Mouse (Mus musculus) thymus, postnatal 25 days (tissue): ENCODE measurements around the gene Ptpn14.

Experiments used
- DNase-seq: peaks from one replicate; pipeline ENCODE4 v3.0.0; 2022

Gene Ptpn14

DNA sequence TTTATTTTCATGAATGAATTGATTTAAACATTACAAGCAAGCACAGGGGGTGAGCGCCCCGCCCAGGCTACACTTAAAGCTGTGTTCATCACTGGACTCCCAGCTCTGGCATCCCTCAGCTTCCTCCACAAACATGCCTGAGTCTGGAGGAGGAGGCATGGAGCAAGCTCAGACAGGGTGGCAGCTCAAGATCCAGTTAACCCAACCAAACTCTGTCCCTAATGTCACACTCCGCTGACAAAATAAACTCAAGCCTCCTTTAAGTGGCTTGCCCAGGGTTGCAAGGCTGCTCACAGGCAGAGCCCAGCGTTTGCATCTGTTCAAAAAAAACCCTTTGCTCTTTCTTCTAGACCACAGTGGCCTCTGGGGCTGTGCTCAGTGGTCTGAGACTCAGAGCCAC, 1.9 kb upstream of the Ptpn14 start:
- DNase-seq, result no peak

DNA sequence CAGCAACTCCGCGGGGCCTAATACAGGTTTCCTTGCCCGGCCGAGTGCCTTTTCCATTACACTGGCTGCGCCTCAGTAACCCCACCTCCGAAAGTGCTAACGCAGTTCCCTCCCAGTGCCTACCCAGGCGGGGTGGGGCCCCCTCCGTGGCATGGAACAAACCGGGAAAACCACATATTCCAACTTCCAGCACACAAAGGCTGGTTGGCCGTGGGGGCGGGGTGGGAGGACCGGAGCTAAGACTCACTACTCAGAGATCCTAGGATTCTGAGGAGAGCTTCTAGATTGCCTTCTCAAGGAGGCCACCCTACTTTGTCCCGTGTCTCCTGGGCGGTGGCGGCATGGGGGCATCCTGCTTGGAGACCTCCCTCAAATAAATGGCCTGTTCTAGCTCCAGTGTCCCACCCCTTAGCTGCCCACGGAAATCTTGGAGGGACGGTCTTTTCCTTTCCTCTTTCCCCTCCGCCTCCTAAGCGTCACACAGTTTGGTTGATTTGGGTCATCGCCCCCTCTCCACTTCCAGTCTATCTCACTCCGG, 653 bp upstream of the Ptpn14 start:
- DNase-seq, result peak; percentile 18

DNA sequence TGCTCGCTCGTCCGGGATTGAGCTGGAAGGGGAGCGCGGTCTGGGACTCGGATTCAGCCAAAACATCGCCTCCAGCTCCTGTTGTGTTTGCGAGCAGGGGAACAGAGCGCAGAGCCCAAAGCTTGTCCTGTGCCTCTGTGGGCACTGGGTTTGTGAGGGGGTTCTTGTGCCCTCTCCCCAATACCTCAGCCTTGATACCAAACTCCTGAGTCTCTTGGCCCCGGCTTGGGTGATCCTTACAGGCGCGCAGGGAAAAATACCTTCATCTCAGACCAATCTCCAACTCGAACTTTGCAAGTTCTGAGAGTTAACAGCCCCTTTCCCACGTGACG, 682 bp downstream of the Ptpn14 start:
- DNase-seq, result no peak

DNA sequence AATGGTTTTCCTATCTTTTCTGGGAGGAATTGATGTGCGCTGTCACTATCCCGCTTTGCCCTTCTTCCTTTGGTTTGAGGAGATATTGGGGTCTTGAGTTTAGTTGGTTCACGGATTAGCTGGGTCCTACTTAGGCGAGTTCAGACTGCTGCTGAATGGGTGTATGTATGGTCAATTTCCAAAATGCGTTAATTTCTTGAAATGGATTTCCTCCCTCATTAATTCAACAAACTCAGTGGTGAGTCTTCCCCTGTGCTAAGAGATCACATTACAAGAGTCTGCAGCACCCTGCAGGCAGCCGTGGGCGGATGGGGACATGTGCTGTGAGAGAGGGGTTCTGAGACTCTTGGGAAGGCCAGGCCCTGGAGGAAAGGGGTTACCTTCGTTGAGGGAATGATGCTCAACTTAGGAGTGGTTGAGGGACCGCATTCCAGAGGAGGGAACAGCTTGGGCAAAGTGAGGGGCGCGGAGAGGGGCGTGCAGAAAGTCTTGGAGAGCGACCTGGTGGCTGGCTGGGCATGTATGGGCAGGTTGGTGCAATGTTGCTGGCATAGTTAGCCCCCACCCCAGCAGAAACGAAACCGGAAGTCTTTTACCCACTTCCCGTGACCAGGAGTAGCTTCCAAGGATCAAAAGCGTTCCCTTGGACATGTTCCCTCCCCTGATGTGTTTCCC, 1.2 kb downstream of the Ptpn14 start:
- DNase-seq, result no peak

DNA sequence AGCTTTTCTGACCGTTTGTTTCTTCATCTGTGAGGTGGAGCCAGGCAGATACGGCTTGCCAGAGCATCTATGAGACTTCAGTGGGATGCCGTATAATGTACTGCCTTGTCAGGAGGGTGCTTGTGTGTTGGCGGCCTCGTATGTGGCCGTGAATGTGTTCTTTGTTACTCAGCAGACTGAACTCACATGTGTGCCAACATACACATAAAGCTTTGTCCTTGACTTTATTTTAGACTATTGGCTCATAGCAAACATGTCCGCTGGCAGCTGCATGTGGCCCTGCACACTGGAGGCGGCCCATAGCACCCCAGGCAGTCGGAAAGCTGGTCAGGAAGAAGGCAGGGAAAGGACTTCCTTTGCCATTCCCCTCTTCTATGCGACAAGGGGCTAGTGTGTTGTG, 3.6 kb downstream of the Ptpn14 start:
- no peak for DNase-seq

DNA sequence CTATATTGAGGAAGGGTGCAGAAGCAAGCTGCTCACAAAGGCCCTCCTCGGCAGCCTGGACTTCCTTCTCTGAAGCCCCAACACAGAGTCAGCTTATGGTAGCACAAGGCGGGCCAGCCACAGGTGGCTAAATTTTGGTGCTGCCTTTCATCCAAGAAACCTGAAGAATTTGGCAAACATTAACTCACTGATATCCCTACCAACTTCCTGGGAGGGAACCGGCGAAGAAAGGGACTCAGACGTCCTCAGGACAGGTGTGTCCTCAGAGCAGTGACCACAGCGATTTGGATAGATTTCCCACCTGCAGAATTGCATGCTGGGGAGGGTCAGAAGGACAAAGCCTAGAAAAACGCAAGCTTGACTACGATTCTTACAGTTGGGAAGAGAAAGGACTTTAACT, 4.1 kb downstream of the Ptpn14 start:
- DNase-seq, result no peak

DNA sequence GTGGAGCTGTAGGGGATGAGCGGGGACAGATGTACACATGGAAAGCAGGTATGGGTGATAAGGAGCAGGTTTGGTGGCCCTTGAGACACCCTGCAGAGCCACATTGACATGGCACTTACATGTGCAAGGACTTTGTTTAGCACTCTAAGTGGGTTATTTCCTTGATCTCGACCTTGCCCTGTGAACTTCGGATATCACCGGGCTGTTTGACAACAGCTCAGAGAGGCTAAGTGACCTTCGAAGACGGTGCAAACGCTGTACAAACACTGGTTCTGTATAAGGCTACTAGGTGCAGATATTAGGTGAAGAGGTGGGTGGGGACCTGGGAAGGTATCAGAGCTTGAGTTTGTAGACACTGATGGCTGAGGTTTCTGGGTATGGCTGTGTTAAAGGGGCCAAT, 12.0 kb downstream of the Ptpn14 start:
- no peak for DNase-seq

DNA sequence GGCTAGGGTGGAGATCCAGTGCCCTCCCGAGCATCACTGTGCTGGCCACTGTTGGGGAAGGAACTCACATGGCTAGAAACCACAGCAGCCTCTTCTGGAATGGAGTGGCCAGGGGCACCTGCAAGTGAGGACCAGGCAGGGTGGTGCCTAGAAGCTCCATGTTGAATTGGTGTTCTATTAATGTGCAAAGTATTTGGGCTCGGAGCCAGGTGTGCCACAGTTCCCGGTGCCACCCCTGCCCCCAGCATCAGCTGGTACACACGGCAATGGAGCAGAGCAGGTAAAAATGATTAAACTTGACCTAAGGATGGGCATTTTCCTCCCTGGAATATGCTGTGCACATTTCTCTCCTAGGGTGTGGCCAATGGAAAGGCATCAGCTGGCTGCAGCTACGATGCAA, 14.0 kb downstream of the Ptpn14 start:
- DNase-seq, result no peak

DNA sequence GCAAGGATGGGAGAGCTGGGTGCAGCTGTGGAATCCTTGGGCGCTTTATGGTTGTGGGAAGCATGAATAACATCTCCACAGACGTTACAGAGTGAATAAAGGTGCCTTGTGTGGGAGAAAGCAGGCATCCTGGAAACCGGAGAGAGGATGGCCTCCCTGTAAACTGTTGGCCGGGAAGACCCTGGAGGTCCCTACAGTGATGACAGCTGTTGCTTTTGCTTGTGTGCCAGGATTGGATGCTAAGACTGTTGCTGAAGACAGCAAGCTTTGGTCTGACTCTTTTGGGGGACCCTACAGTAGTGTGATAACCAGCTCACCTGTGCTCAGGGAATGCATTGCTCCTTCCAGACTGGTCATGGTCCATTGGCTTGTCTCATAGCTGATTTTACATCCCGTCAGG, 15.1 kb downstream of the Ptpn14 start:
- DNase-seq, result no peak

DNA sequence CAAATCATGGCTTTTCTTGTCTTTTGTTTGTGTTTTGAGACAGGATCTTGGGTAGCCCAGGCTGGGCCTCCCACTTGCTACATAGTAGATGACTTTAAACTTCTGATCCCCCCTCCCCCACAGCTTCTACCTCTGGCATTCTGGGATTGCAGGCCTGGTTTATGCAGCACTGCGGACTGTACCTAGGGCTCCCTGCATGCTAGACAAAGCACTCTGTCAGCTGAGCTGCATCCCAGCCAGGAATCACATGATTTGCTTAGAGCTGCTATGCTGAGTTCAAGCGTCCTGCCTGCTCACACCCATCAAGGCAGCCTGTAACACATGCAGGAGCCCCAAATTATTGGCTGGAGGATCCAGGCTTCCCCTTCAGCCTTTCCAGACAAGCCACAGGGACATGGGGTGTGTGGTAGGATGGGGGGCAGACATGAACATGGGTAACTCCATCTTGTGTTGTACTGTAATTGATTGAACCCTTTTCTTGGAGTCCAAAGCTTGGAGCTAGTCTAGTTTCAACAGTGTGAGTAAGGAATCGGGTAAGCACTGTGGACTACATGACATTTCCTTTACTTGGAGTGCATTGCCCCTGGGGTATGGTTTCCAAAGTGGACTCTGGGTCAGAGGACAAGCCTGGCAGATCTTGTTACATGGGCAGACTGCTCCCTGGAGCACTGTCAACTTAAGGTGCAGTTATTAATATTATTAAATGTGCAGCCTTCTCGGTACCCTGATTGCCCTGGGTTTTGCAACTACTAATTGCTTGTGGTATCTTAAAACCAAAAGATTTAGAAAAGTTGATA, 17.0 kb downstream of the Ptpn14 start:
- no peak for DNase-seq

DNA sequence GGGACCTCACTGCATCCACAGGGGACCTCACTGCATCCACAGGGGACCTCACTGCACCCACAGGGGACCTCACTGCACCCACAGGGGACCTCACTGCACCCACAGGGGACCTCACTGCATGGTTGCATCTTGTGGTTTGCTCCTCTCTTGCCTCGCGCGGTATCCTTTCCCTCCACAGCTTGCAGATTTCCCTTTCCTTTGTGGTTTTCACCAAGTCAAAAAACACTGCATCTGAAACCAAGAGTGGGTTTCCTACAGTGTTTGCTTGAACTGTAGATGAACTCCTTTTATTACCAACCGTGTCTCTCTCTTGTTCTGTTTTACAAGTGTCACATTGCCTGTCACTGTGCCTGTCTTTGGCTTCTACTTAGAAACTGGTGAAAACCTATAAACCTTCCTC, 18.5 kb downstream of the Ptpn14 start:
- peak; percentile 29 for DNase-seq

DNA sequence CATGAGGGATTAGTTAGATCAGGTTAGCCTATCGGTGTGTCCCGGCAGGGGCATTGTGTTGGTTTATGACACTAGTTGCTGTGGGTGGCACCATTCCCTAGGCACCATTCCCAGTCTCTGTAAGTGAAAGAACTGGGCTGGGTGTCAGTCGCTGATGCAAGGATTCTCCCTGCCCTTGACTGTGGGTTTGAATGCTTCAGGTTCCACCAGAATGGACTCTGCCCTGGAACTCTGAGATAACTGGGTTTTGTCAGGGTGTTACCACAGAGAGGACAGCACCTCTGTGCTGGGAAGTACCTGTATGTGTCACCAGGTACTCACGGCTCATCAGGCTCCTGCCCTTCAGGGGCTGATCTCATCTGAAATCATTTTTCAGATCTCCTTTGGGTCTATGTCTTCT, 21.7 kb downstream of the Ptpn14 start:
- no peak for DNase-seq

DNA sequence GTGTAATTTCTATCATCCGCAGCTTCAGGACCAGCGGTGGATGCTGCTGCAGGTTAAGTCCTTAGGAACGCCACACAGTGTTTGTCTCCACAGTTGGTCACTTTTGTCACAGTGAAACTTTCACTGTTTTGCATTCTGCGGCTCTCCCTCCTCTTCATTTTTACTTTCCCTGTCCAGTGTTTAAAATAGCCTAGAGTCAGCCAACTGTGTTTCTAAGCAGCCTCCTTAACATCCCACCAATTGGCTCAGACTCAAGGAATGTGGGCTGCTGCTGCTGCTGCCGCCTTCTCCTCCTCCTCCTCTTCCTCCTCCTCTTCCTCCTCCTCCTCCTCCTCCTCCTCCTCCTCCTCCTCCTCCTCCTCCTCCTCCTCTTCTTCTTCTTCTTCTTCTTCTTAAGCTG, 22.2 kb downstream of the Ptpn14 start:
- no peak for DNase-seq

DNA sequence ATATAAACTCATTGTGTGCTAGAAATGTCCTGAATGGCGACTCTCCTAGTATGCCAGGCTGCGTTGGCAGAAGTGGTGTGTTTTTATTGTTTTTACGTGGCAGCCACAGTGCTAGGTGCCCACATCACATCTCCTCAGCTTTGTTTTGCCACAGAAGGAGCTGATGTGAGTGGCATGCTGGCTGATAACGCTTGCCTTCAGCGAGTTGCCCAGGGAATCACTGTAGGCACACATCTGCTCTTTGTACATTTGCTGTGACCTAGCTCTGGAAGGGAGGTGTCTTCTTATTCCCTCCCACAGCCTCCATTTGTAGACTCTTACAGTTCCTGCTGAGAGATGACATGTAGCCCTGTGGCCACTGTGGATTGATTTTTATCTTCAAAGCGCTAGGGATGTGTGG, 24.2 kb downstream of the Ptpn14 start:
- DNase-seq, result no peak

DNA sequence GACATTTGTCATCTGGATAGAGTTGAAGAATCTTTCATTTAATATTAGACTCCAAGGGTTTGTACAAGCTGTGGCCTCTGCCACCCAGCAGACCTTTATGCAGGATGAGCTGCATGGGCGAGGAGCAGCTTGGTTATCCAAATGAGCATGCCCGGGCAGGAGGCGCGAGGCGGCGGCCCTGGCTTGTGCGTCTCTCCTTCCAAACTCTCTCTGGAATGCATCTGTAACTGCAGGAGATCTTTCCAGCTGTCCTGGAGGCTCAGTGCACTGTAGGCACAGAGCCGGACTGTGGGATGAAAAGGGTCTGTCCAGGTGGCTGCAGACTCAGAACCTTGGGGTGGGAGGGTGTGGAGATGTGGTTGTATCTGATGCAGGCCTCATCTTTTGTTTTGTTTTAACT, 27.0 kb downstream of the Ptpn14 start:
- DNase-seq, result no peak

DNA sequence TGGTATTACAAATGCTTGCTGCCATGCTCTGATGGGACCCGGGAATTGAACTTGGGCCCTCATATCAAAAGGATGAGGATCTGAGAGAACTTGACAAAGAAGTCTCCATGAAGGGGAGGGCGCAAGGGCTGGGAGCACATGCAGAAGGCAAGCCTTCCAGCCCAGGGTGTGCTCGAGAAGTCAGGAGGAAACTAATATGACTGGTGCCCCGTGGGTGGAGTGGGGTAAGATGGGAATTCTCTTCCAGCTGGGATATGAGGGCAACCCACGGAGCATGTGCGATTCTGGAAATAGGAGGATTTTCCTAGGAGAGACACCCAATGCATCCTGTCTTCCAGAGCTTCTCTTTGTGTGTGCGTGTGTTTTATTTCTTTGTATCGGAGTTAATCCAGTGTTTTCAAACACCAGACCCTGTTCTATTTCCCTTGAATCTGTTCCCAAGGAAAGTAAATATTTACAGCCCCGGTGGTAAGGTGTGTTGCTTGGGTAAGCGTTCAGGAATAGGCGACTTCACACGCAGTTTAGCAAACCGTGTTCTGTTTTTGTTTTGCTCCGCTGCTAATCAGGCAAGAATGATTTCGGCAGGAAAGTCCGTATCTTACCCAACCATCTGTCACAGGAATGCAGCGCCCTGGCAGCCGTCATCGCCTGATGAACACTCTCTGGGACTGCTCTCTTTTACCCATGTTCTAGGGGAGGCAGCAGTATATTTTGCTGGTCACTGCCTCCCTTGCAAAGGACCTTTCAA, 28.4 kb downstream of the Ptpn14 start:
- DNase-seq, result no peak

DNA sequence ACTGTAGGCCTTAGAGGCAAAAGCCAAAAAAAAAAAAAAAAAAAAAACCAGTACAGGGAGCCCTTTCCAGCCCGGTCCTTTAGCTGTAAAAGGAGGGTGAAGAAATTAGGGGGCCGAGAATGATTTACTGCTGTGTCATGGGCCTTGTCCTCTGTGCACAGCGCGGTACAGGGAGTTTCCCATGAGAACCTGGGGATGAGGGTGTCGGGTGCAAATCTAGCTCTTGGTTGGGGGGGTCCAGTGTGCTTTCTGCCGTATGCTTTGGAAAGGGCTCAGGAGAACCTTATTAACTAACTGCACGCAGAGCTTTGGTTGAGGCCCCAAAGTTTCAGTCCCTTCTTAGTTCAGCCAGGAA, 29.0 kb downstream of the Ptpn14 start:
- no peak for DNase-seq

DNA sequence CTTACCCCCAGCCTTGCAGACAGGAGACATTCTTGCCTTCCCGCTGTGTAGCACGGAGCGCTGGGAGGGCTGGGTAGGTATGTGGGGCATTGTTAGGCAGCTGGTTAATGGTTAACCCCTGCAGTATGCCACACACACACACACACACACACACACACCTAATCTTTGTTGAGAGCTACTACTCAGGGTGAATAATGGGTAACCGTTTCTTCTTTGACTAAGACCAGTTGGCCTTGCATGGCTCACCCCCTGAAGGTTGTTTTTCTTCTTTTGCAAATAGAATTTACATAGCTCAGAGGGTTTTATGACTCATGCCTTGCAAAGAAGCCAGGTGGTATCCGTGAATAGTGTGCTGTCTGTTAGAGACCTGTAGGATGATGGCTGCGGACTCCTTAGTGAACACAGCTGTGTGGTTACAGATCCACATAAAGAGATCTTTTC, 33.5 kb downstream of the Ptpn14 start:
- no peak for DNase-seq

DNA sequence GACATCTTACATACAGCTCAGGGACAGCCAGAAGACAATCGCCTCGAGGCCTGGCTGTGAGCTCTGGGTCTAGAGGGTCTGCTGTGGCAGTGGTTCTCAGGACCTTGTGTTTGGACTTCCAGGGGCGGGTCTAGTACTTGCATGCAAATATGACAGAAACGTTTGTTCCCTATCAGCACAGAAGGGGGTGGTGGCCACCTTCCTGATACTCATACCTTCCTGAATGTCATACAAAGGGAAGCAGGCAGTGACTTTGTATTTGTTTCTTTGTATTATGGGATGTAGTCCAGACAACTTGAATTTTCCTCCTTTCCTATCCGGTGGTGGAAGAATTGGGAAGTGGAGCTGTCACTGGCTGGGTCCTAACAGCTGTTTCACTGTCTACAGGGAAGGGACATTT, 36.2 kb downstream of the Ptpn14 start:
- no peak for DNase-seq

DNA sequence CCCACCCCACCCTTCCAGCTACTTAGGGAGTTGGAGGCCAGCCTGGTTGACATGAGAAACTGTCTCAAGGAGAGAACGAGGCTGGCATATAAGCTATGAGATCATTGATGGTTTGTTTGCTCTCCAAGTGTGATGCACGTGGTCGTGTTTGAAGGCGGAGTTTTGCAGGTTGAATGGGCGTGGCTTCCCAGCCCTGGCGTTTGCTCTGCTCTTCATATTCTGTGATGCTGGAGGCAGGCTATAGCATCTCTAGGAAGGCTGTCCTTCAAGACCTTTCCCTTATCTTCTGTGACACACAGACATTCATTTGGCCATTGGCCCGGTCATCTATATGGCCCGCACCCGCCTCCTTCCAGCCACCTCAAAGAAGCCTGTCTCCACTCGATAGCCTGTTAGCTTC, 39.1 kb downstream of the Ptpn14 start:
- DNase-seq, result no peak

DNA sequence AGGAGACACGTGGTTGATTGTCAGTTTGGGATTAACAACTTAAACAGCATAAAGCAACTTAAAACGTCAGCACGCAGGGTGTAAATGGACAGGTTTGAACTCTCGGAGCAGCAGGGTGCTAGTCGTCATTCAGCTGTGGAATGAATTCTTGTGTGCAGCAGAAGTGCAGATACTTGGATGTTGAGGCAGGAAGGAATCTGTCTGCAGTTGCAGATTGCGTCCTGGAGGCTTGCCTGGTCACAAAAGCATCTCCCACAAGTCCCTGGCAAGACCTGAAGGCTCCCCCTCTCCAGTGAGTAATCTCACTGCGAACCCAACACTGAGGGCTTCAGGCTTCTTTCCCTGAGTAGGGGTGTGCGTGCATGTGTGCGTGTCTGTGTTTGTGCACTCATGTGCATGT, 39.8 kb downstream of the Ptpn14 start:
- DNase-seq, result no peak

DNA sequence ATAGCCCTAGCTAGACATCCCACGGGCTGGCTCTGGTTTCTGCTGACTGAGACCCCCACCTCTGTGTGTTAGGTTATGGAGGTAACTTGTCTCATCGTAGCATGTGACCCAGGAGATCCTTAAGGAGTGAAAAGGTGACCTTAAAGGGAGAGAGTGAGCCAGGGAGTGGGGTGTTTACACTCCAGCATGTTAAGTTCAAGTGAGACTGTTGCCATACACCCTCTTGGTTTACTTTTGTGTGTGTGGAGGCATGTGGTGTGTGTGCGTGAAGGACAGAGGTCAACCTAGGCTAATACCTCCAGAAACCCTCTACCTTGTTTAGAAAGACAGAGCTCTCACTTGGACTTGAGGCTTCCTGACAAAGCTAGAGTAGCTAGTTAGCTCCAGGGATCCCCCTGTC, 42.4 kb downstream of the Ptpn14 start:
- DNase-seq, result no peak

DNA sequence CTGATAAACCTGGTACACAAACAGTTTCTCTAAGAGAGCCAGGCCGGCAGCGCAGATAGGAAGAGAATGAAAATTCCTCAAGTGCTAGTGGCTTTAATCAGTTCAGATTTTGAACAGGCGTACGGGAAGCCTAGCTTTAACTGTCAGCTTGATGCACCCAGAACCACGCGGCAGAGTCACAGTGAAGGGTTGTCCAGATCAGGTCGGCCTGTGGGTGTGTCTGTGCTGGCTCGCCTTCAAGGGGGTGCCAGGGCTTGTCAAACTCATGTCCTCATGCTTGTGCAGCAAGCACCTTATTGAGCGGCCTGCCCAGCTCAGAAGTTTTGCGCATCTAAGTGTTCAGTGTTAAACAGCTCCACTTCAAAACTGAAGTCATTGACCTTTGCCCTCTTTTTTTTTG, 44.6 kb downstream of the Ptpn14 start:
- DNase-seq, result no peak

DNA sequence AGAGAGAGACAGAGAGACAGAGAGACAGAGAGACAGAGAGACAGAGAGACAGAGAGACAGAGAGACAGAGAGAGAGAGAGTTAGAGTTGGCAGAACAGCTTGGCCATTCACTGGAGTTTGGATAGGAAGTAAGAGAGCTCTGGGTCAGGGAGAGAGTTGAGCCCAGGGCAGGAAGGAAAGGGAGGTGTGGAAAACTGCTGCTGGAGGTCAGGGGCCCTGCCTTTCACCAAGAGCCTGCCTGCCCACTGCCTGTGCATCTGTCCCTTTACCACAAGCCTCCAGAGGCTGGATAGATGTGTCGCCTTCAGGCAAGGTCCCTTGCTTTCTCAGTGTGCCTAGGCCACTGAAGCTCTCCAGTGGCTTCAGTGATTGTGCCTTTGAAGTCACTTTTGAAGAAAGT, 46.7 kb downstream of the Ptpn14 start:
- DNase-seq, result no peak
